ENCODE assay signal across 16 mouse cellular contexts in the genomic region with DNA sequence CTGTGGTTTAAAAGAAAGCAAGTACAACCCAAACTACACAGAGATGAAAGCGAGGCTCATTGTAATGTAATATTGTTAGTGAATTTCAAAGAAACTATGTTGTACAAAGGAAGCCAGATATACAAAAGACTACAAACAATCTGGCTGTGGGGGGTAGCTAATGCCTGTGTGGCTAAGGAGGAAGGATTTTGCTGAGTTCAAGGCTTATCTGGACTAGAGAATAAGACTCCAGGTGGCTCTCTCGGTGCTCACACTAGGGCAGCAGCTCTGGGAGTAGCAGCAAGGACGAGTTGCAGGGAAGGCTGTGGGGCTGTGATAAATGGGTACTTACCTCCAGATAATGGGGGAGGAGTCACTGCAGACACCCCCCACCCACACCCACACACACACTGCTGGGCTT. TPM values are rescaled to one million over a fixed set of nuclear protein-coding genes. Genes with fewer than 3 reads are reported as not detected.
DNase-seq lines count a peak whose midpoint lies in the region; ATAC-seq and TF ChIP-seq lines count a peak whose summit lies in the region.
"Had no signal": no experiment of that assay in that cellular context is flagged by ENCODE, and none has a peak within 500 bp of the region (broad histone marks: within the 10 kb centered on the region; RNA-seq: fewer than 3 reads in every experiment).

No protein-coding gene starts in this region.

- no peak for TF ChIP-seq CTCF in layer of hippocampus, adult 2 months (conservative IDR thresholded peaks at IDR 0.05)

- no peaks in the 10 kb centered on the region for H3K9me3 ChIP-seq in embryonic facial prominence, embryonic 14.5 days (ENCODE audit: control insufficient read depth, low read length)
- H3K9me3 ChIP-seq in embryonic facial prominence, embryonic 10.5 days, result no peaks in the 10 kb centered on the region
- H3K9me3 ChIP-seq in midbrain, embryonic 12.5 days, result no peaks in the 10 kb centered on the region
- no peaks in the 10 kb centered on the region for H3K9me3 ChIP-seq in midbrain, embryonic 15.5 days
- H3K9me3 ChIP-seq in liver, embryonic 12.5 days (replicated peaks), result no peaks in the 10 kb centered on the region
- H3K9me3 ChIP-seq in limb, embryonic 10.5 days (replicated peaks), result no peaks in the 10 kb centered on the region
- H3K9me3 ChIP-seq: heart, embryonic 12.5 days had no signal

- no peak overlapping the region for H3K4me3 ChIP-seq in embryonic facial prominence, embryonic 14.5 days (ENCODE audit: low read depth, low read length)
- no peak overlapping the region for H3K4me3 ChIP-seq in embryonic facial prominence, embryonic 10.5 days
- no peak overlapping the region for H3K4me3 ChIP-seq in midbrain, embryonic 12.5 days
- no peak overlapping the region for H3K4me3 ChIP-seq in midbrain, embryonic 15.5 days
- H3K4me3 ChIP-seq in liver, embryonic 12.5 days, result no peak overlapping the region
- no peak overlapping the region for H3K4me3 ChIP-seq in layer of hippocampus, adult 2 months
- H3K4me3 ChIP-seq in limb, embryonic 10.5 days, result no peak overlapping the region
- H3K4me3 ChIP-seq: heart, embryonic 12.5 days had no signal

- H3K27me3 ChIP-seq in embryonic facial prominence, embryonic 14.5 days (replicated peaks; ENCODE audit: control insufficient read depth, insufficient read depth, low read length), result no peaks in the 10 kb centered on the region
- peaks cover 4% of the 10 kb centered on the region for H3K27me3 ChIP-seq in embryonic facial prominence, embryonic 10.5 days (replicated peaks; ENCODE audit: low read depth, poor library complexity, severe bottlenecking)
- peaks cover 27% of the 10 kb centered on the region for H3K27me3 ChIP-seq in midbrain, embryonic 12.5 days
- 0 out of 2 replicates have a peak, but pooled peaks cover 4% of the 10 kb centered on the region for H3K27me3 ChIP-seq in midbrain, embryonic 15.5 days (replicated peaks)
- H3K27me3 ChIP-seq in liver, embryonic 12.5 days (replicated peaks), result 0 out of 2 replicates have a peak, but pooled peaks cover 7% of the 10 kb centered on the region
- H3K27me3 ChIP-seq in limb, embryonic 10.5 days (ENCODE audit: low read depth, poor library complexity, severe bottlenecking), result no peaks in the 10 kb centered on the region
- H3K27me3 ChIP-seq: CH12.LX; heart, embryonic 12.5 days had no signal

- no peak overlapping the region for H3K9ac ChIP-seq in embryonic facial prominence, embryonic 14.5 days (ENCODE audit: low read depth, low read length)
- no peak overlapping the region for H3K9ac ChIP-seq in midbrain, embryonic 12.5 days (replicated peaks)
- no peak overlapping the region for H3K9ac ChIP-seq in midbrain, embryonic 15.5 days
- H3K9ac ChIP-seq in liver, embryonic 12.5 days, result 0 out of 2 replicates have a peak overlapping the region, but pooled peaks have one; percentile 25
- H3K9ac ChIP-seq: heart, embryonic 12.5 days had no signal

- ATAC-seq in embryonic facial prominence, embryonic 14.5 days (ENCODE audit: low read depth), result no peak
- peak; percentile 45; the same call in 1 of the 2 replicates for ATAC-seq in midbrain, embryonic 12.5 days (ENCODE audit: low FRiP score, low read depth)
- no peak for ATAC-seq in midbrain, embryonic 15.5 days (replicated peaks)
- peak; percentile 97 for ATAC-seq in liver, embryonic 12.5 days
- ATAC-seq: inflammation-experienced regulatory T-cells, adult 6 months had no signal

- peak; percentile 13 for DNase-seq in embryonic facial prominence, embryonic 14.5 days (ENCODE audit: low spot score)
- DNase-seq in embryonic facial prominence, embryonic 10.5 days (ENCODE audit: low spot score), result no peak
- no peak for DNase-seq in layer of hippocampus, adult 2 months (ENCODE audit: low spot score in 2 of 2)
- DNase-seq in ovary, adult 18-20 months (ENCODE audit: low spot score), result no peak
- DNase-seq in limb, embryonic 10.5 days (ENCODE audit: low spot score), result no peak
- DNase-seq: cerebellum, adult 9-11 months; heart, postnatal 4 days; lung, adult 2 months; right cerebral cortex, postnatal 25 days; thymus, postnatal 14 days had no signal

- no peak overlapping the region for H3K27ac ChIP-seq in embryonic facial prominence, embryonic 14.5 days (replicated peaks; ENCODE audit: low read depth, low read length)
- H3K27ac ChIP-seq in embryonic facial prominence, embryonic 10.5 days (replicated peaks), result no peak overlapping the region
- no peak overlapping the region for H3K27ac ChIP-seq in midbrain, embryonic 12.5 days (replicated peaks)
- H3K27ac ChIP-seq in midbrain, embryonic 15.5 days, result no peak overlapping the region
- 0 out of 2 replicates have a peak overlapping the region, but pooled peaks have one; percentile 39 for H3K27ac ChIP-seq in liver, embryonic 12.5 days
- H3K27ac ChIP-seq in layer of hippocampus, adult 2 months, result no peak overlapping the region
- H3K27ac ChIP-seq in limb, embryonic 10.5 days, result no peak overlapping the region

- WGBS in embryonic facial prominence, embryonic 14.5 days, result 48% methylated on average over 3 of the region's 3 CpGs
- 28% methylated on average over 3 of the region's 3 CpGs for WGBS in embryonic facial prominence, embryonic 10.5 days
- 9% methylated on average over 3 of the region's 3 CpGs for WGBS in midbrain, embryonic 12.5 days
- WGBS in midbrain, embryonic 15.5 days, result 9% methylated on average over 3 of the region's 3 CpGs
- 20% methylated on average over 3 of the region's 3 CpGs for WGBS in liver, embryonic 12.5 days (ENCODE audit: insufficient replicate concordance)
- 39% methylated on average over 3 of the region's 3 CpGs for WGBS in limb, embryonic 10.5 days

- H3K4me2 ChIP-seq in embryonic facial prominence, embryonic 14.5 days (ENCODE audit: low read depth, low read length), result no peak overlapping the region
- no peak overlapping the region for H3K4me2 ChIP-seq in midbrain, embryonic 12.5 days (replicated peaks)
- no peak overlapping the region for H3K4me2 ChIP-seq in midbrain, embryonic 15.5 days
- peak overlapping the region; percentile 44 for H3K4me2 ChIP-seq in liver, embryonic 12.5 days
- H3K4me2 ChIP-seq: heart, embryonic 12.5 days had no signal

- H3K36me3 ChIP-seq in embryonic facial prominence, embryonic 14.5 days (ENCODE audit: control insufficient read depth, insufficient read depth, low read length), result peaks cover 15% of the 10 kb centered on the region
- H3K36me3 ChIP-seq in embryonic facial prominence, embryonic 10.5 days (replicated peaks), result peaks cover 8% of the 10 kb centered on the region
- no peaks in the 10 kb centered on the region for H3K36me3 ChIP-seq in midbrain, embryonic 12.5 days
- H3K36me3 ChIP-seq in midbrain, embryonic 15.5 days (replicated peaks), result no peaks in the 10 kb centered on the region
- no peaks in the 10 kb centered on the region for H3K36me3 ChIP-seq in liver, embryonic 12.5 days
- peaks cover 37% of the 10 kb centered on the region for H3K36me3 ChIP-seq in limb, embryonic 10.5 days

- peaks cover 9% of the 10 kb centered on the region for H3K4me1 ChIP-seq in embryonic facial prominence, embryonic 14.5 days (ENCODE audit: control insufficient read depth, insufficient read depth, low read length)
- peaks cover 33% of the 10 kb centered on the region for H3K4me1 ChIP-seq in embryonic facial prominence, embryonic 10.5 days
- H3K4me1 ChIP-seq in midbrain, embryonic 12.5 days, result peaks cover 31% of the 10 kb centered on the region
- H3K4me1 ChIP-seq in midbrain, embryonic 15.5 days, result peaks cover 14% of the 10 kb centered on the region
- H3K4me1 ChIP-seq in liver, embryonic 12.5 days, result peaks cover 37% of the 10 kb centered on the region
- peaks cover 39% of the 10 kb centered on the region for H3K4me1 ChIP-seq in limb, embryonic 10.5 days

RNA-seq across cellular contexts. Expression of a gene that starts 27.9 kb away (rescaled TPM):
- 20.3 and 20.6 TPM in 2 replicates for polyA plus RNA-seq in embryonic facial prominence, embryonic 14.5 days (2014; fragmentation: Nextera tagmentation; extraction: Ambion mirVana)
- 10.6 and 13.6 TPM in 2 replicates for polyA plus RNA-seq in embryonic facial prominence, embryonic 10.5 days (2016; fragmentation: Nextera tagmentation; extraction: Ambion mirVana)
- polyA plus RNA-seq in midbrain, embryonic 12.5 days (2016; fragmentation: Nextera tagmentation; extraction: Ambion mirVana), result 8.3 and 8.9 TPM in 2 replicates
- polyA plus RNA-seq in midbrain, embryonic 15.5 days (2015; fragmentation: Nextera tagmentation; extraction: Ambion mirVana), result 6.9 and 9.2 TPM in 2 replicates
- polyA plus RNA-seq in liver, embryonic 12.5 days (2016; fragmentation: Nextera tagmentation; extraction: Ambion mirVana), result 1.2 TPM in 2 replicates
- 10 to 100 TPM; 32.2 to 35.8 TPM for total RNA-seq in layer of hippocampus, adult 2 months (2021)
- 13.4 and 25.4 TPM in 2 replicates for polyA plus RNA-seq in limb, embryonic 10.5 days (2016; fragmentation: Nextera tagmentation; extraction: Ambion mirVana)

RNA-seq across cellular contexts. Expression of a gene that starts 38.3 kb away (rescaled TPM):
- 3.1 and 3.3 TPM in 2 replicates for polyA plus RNA-seq in embryonic facial prominence, embryonic 14.5 days (2014; fragmentation: Nextera tagmentation; extraction: Ambion mirVana)
- polyA plus RNA-seq in embryonic facial prominence, embryonic 10.5 days (2016; fragmentation: Nextera tagmentation; extraction: Ambion mirVana), result 3.2 and 3.4 TPM in 2 replicates
- 4.0 TPM in 2 replicates for polyA plus RNA-seq in midbrain, embryonic 12.5 days (2016; fragmentation: Nextera tagmentation; extraction: Ambion mirVana)
- 3.4 and 4.0 TPM in 2 replicates for polyA plus RNA-seq in midbrain, embryonic 15.5 days (2015; fragmentation: Nextera tagmentation; extraction: Ambion mirVana)
- 4.2 TPM in 2 replicates for polyA plus RNA-seq in liver, embryonic 12.5 days (2016; fragmentation: Nextera tagmentation; extraction: Ambion mirVana)
- 1 to 10 TPM; 8.8 to 9.5 TPM for total RNA-seq in layer of hippocampus, adult 2 months (2021)
- polyA plus RNA-seq in limb, embryonic 10.5 days (2016; fragmentation: Nextera tagmentation; extraction: Ambion mirVana), result 2.5 and 2.8 TPM in 2 replicates

Comparison
In these comparisons a context has a peak if more than half of its experiments do, and no peak if none do; other contexts are left out.
1. ATAC-seq: peak in midbrain, embryonic 12.5 days (single experiment) and liver, embryonic 12.5 days (single experiment); none in embryonic facial prominence, embryonic 14.5 days (single experiment) and midbrain, embryonic 15.5 days (single experiment).